Mouse (Mus musculus) kidney, adult 10 weeks (tissue): ENCODE data around the gene Lrrc49. TPM values are rescaled to one million over a fixed set of nuclear protein-coding genes. Genes with fewer than 3 reads are reported as not detected.

Source experiments
- polyA plus RNA-seq: library from polyadenylated mRNA; stranded (reverse); fragments of 350-450 nt; fragmentation: Illumina TruSeq; extraction: RNeasy Lipid Tissue Mini Kit (QIAGEN cat#74804); gene quantifications from one replicate; pipeline ENCODE4 v1.2.3, GENCODE M21; 2014; ENCODE audit warnings: low read depth, low replicate concordance

The Lrrc49 gene
- polyA plus RNA-seq: 5.2 TPM

GRCm38 (mm10) chr9:60687891-60688324 lies at the start of gene Lrrc49:
Gene Lrrc49 (minus strand): TSS chr9:60688158.

GRCm38 (mm10) chr9:60712771-60713541 lies 25.0 kb upstream of the Lrrc49 start, which contains the start of gene Larp6:
Gene Larp6 (plus strand): TSS chr9:60712989.

GRCm38 (mm10) chr9:60521806-60522264 lies 166.1 kb downstream of the Lrrc49 start, which contains the start of gene Thsd4:
Gene Thsd4 (minus strand): TSS chr9:60522046.

Other genes with a start within 250 kb of the Lrrc49 start
- 4.0 TPM for gene Thsd4, start 166.1 kb downstream of the Lrrc49 start, polyA plus RNA-seq
- 0.44 TPM for gene Larp6, start 24.8 kb upstream of the Lrrc49 start, polyA plus RNA-seq
- gene Uaca, start 106.4 kb upstream of the Lrrc49 start, polyA plus RNA-seq: 16.3 TPM